Mouse (Mus musculus): ENCODE data around the gene Nms. TPM values are rescaled to one million over a fixed set of nuclear protein-coding genes. Genes with fewer than 3 reads are reported as not detected.
A peak's percentile ranks its signal among the peaks of the same experiment; 100 is the strongest.

The Nms gene
- polyA plus RNA-seq, 1 experiment, result not detected

- H3K4me3 ChIP-seq (ENCODE audit: insufficient read depth, low read depth, low read length), result no peak overlapping the region
- H3K4me1 ChIP-seq (ENCODE audit: control insufficient read depth, insufficient read depth, low read length), result no peaks in the 10 kb centered on the region
- DNase-seq, result no peak
- 83% methylated on average over 9 of the region's 9 CpGs for WGBS
- TF ChIP-seq POLR2A (IDR thresholded peaks at IDR 0.05; ENCODE audit: low read depth, low read length), result no peak
- no peak for TF ChIP-seq CTCF (conservative IDR thresholded peaks at IDR 0.05; ENCODE audit: insufficient read depth, insufficient read length, low read depth, low read length)
- no peaks in the 10 kb centered on the region for H3K27me3 ChIP-seq (replicated peaks; ENCODE audit: control insufficient read depth, insufficient read depth, low read length)
- no peaks in the 10 kb centered on the region for H3K36me3 ChIP-seq (ENCODE audit: control insufficient read depth, insufficient read depth, low read length)
- H3K27ac ChIP-seq (ENCODE audit: insufficient read depth, low read depth, low read length), result no peak overlapping the region
Measured at GRCm38 (mm10) chr1:38972986-38973592, 34.1 kb downstream of the Nms start.

GRCm38 (mm10) chr1:38979953-38980352 lies 41.0 kb downstream of the Nms start:
- no peak for TF ChIP-seq POLR2A (IDR thresholded peaks at IDR 0.05; ENCODE audit: low read depth, low read length)
- TF ChIP-seq CTCF (conservative IDR thresholded peaks at IDR 0.05; ENCODE audit: insufficient read depth, insufficient read length, low read depth, low read length), result no peak
- Histone ChIP-seq H3K27ac (ENCODE audit: insufficient read depth, low read depth, low read length) (no peak overlapping the region), H3K27me3 (replicated peaks; ENCODE audit: control insufficient read depth, insufficient read depth, low read length) (no peaks in the 10 kb centered on the region), H3K36me3 (ENCODE audit: control insufficient read depth, insufficient read depth, low read length) (no peaks in the 10 kb centered on the region), H3K4me1 (ENCODE audit: control insufficient read depth, insufficient read depth, low read length) (no peaks in the 10 kb centered on the region), H3K4me3 (ENCODE audit: insufficient read depth, low read depth, low read length) (no peak overlapping the region)
- WGBS, result 64% methylated on average over 7 of the region's 7 CpGs
- DNase-seq, result no peak

GRCm38 (mm10) chr1:38983870-38984269 lies 44.9 kb downstream of the Nms start:
- 49% methylated on average over 2 of the region's 2 CpGs for WGBS
- no peaks in the 10 kb centered on the region for H3K36me3 ChIP-seq (ENCODE audit: control insufficient read depth, insufficient read depth, low read length)
- no peak overlapping the region for H3K4me3 ChIP-seq (ENCODE audit: insufficient read depth, low read depth, low read length)
- peaks cover 8% of the 10 kb centered on the region; the same call in 1 of the 2 replicates for H3K4me1 ChIP-seq (ENCODE audit: control insufficient read depth, insufficient read depth, low read length)
- DNase-seq, result no peak
- no peaks in the 10 kb centered on the region for H3K27me3 ChIP-seq (replicated peaks; ENCODE audit: control insufficient read depth, insufficient read depth, low read length)
- H3K27ac ChIP-seq (ENCODE audit: insufficient read depth, low read depth, low read length), result no peak overlapping the region
- TF ChIP-seq POLR2A (IDR thresholded peaks at IDR 0.05; ENCODE audit: low read depth, low read length) (no peak), CTCF (conservative IDR thresholded peaks at IDR 0.05; ENCODE audit: insufficient read depth, insufficient read length, low read depth, low read length) (no peak)

DNA sequence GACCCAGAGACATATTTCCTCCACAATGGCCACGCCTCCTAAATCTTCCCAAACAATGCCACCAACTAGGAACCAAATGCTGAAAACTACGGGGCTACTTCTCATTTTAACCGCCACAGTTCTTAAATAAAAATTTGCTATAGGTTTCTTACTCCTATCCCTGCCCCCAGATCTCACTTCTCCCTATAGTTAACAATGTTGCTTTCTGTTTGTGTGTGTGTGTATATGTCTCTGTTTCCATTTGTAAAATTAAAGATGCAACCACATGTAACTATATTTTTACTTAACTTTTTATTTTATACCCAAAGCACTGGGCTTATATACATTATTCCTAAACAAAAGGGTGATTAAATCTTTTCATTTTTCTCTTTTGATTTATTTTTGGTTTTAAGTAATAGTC lies 46.4 kb downstream of the Nms start, which contains the start of gene Pdcl3:
Pdcl3 (plus strand) TSS at position 301 of the 400 bp plus-strand sequence.
- H3K27ac ChIP-seq (ENCODE audit: insufficient read depth, low read depth, low read length), result no peak within 1 kb of the TSS
- H3K27me3 ChIP-seq (replicated peaks; ENCODE audit: control insufficient read depth, insufficient read depth, low read length), result no peaks in the 10 kb centered on the region
- no peaks in the 10 kb centered on the region for H3K36me3 ChIP-seq (ENCODE audit: control insufficient read depth, insufficient read depth, low read length)
- DNase-seq, result no peak
- peaks cover 8% of the 10 kb centered on the region; the same call in 1 of the 2 replicates for H3K4me1 ChIP-seq (ENCODE audit: control insufficient read depth, insufficient read depth, low read length)
- 92% methylated on average over 3 of the region's 3 CpGs for WGBS
- H3K4me3 ChIP-seq (ENCODE audit: insufficient read depth, low read depth, low read length), result no peak within 1 kb of the TSS
- TF ChIP-seq POLR2A (IDR thresholded peaks at IDR 0.05; ENCODE audit: low read depth, low read length) (no peak), CTCF (conservative IDR thresholded peaks at IDR 0.05; ENCODE audit: insufficient read depth, insufficient read length, low read depth, low read length) (no peak)

GRCm38 (mm10) chr1:38987080-38987864 lies 48.3 kb downstream of the Nms start:
- H3K4me3 ChIP-seq (ENCODE audit: insufficient read depth, low read depth, low read length), result peak overlapping the region; percentile 90
- DNase-seq, result peak; percentile 99
- H3K27ac ChIP-seq (ENCODE audit: insufficient read depth, low read depth, low read length), result peak overlapping the region; percentile 79
- no peaks in the 10 kb centered on the region for H3K36me3 ChIP-seq (ENCODE audit: control insufficient read depth, insufficient read depth, low read length)
- TF ChIP-seq CTCF (conservative IDR thresholded peaks at IDR 0.05; ENCODE audit: insufficient read depth, insufficient read length, low read depth, low read length), result no peak
- no peaks in the 10 kb centered on the region for H3K27me3 ChIP-seq (replicated peaks; ENCODE audit: control insufficient read depth, insufficient read depth, low read length)
- H3K4me1 ChIP-seq (ENCODE audit: control insufficient read depth, insufficient read depth, low read length), result peaks cover 8% of the 10 kb centered on the region; the same call in 1 of the 2 replicates
- 2% methylated on average over 38 of the region's 38 CpGs for WGBS

DNA sequence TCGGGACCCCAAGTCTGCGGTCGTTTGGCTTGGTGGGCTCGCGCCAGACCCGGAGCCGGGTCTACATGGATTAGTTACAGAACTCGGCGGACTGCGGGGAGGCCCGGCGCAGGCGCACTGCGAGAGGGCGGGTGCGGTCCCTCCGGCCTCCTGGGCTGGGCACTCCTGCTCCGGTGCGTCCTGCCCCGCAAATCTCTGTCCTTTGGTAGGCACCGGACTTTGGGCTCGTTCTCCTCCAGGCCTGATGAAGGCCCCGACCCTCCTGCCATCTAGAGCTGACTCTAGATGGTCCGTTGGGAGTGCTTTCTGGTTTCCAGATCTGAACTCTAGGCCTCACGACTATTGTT lies 48.9 kb downstream of the Nms start:
- TF ChIP-seq POLR2A (IDR thresholded peaks at IDR 0.05; ENCODE audit: low read depth, low read length) (no peak), CTCF (conservative IDR thresholded peaks at IDR 0.05; ENCODE audit: insufficient read depth, insufficient read length, low read depth, low read length) (no peak)
- H3K27me3 ChIP-seq (replicated peaks; ENCODE audit: control insufficient read depth, insufficient read depth, low read length), result no peaks in the 10 kb centered on the region
- WGBS, result under 1% methylated on average over 25 of the region's 25 CpGs
- H3K27ac ChIP-seq (ENCODE audit: insufficient read depth, low read depth, low read length), result peak overlapping the region; percentile 79
- no peak for DNase-seq
- no peaks in the 10 kb centered on the region for H3K36me3 ChIP-seq (ENCODE audit: control insufficient read depth, insufficient read depth, low read length)
- peaks cover 8% of the 10 kb centered on the region; the same call in 1 of the 2 replicates for H3K4me1 ChIP-seq (ENCODE audit: control insufficient read depth, insufficient read depth, low read length)
- peak overlapping the region; percentile 90 for H3K4me3 ChIP-seq (ENCODE audit: insufficient read depth, low read depth, low read length)

GRCm38 (mm10) chr1:38988357-38988756 lies 49.4 kb downstream of the Nms start:
- 6% methylated on average over 7 of the region's 7 CpGs for WGBS
- DNase-seq, result no peak
- peak overlapping the region; percentile 79 for H3K27ac ChIP-seq (ENCODE audit: insufficient read depth, low read depth, low read length)

More at GRCm38 (mm10) chr1:38988357-38988756, 49.4 kb downstream of the Nms start:
- no peaks in the 10 kb centered on the region for H3K27me3 ChIP-seq (replicated peaks; ENCODE audit: control insufficient read depth, insufficient read depth, low read length)
- peak overlapping the region; percentile 90 for H3K4me3 ChIP-seq (ENCODE audit: insufficient read depth, low read depth, low read length)
- no peak for TF ChIP-seq POLR2A (IDR thresholded peaks at IDR 0.05; ENCODE audit: low read depth, low read length)
- TF ChIP-seq CTCF (conservative IDR thresholded peaks at IDR 0.05; ENCODE audit: insufficient read depth, insufficient read length, low read depth, low read length), result no peak
- H3K36me3 ChIP-seq (ENCODE audit: control insufficient read depth, insufficient read depth, low read length), result no peaks in the 10 kb centered on the region; the same call in 1 of the 2 replicates
- H3K4me1 ChIP-seq (ENCODE audit: control insufficient read depth, insufficient read depth, low read length), result peaks cover 8% of the 10 kb centered on the region; the same call in 1 of the 2 replicates

Data from kidney, adult 2 months (tissue).